21 mouse cellular contexts compared by ENCODE assay signal in genomic region chr4:105202439-105202838, GRCm38 (mm10). TPM values are rescaled to one million over a fixed set of nuclear protein-coding genes. Genes with fewer than 3 reads are reported as not detected.
DNase-seq lines count a peak whose midpoint lies in the region; ATAC-seq and TF ChIP-seq lines count a peak whose summit lies in the region.
"Had no signal": no experiment of that assay in that cellular context is flagged by ENCODE, and none has a peak within 500 bp of the region (broad histone marks: within the 10 kb centered on the region; RNA-seq: fewer than 3 reads in every experiment).

No protein-coding gene starts in this region.

- 82% methylated on average over 3 of the region's 3 CpGs for WGBS in forebrain, embryonic 13.5 days
- WGBS in forebrain, postnatal 0 days, result 74% methylated on average over 3 of the region's 3 CpGs
- 78% methylated on average over 3 of the region's 3 CpGs for whole genome bisulfite sequencing in forebrain, embryonic 15.5 days
- WGBS in stomach, embryonic 16.5 days, result 84% methylated on average over 3 of the region's 3 CpGs

- ATAC-seq in forebrain, embryonic 13.5 days, result no peak
- no peak for ATAC-seq in forebrain, postnatal 0 days
- no peak for ATAC-seq in forebrain, embryonic 15.5 days (replicated peaks)
- ATAC-seq in stomach, embryonic 16.5 days (ENCODE audit: insufficient read depth, low FRiP score), result no peak
- ATAC-seq: midbrain, embryonic 15.5 days had no signal

- H3K9me3 ChIP-seq in forebrain, embryonic 13.5 days (replicated peaks), result no peaks in the 10 kb centered on the region
- H3K9me3 ChIP-seq in forebrain, postnatal 0 days (ENCODE audit: low read length), result no peaks in the 10 kb centered on the region
- H3K9me3 ChIP-seq in forebrain, embryonic 15.5 days, result no peaks in the 10 kb centered on the region
- H3K9me3 ChIP-seq in stomach, embryonic 16.5 days (replicated peaks; ENCODE audit: control insufficient read depth, low read length), result no peaks in the 10 kb centered on the region
- H3K9me3 ChIP-seq: heart, embryonic 15.5 days; limb, embryonic 13.5 days; liver, embryonic 15.5 days; midbrain, embryonic 15.5 days; stomach, embryonic 15.5 days had no signal

- H3K4me3 ChIP-seq in forebrain, embryonic 13.5 days, result no peak overlapping the region
- no peak overlapping the region for H3K4me3 ChIP-seq in forebrain, postnatal 0 days (ENCODE audit: low read depth, low read length)
- no peak overlapping the region for H3K4me3 ChIP-seq in forebrain, embryonic 15.5 days
- no peak overlapping the region for H3K4me3 ChIP-seq in stomach, embryonic 16.5 days (replicated peaks; ENCODE audit: low read length)
- H3K4me3 ChIP-seq: heart, embryonic 15.5 days; limb, embryonic 13.5 days; liver, embryonic 15.5 days; midbrain, embryonic 15.5 days; stomach, embryonic 15.5 days had no signal

- peaks cover 30% of the 10 kb centered on the region for H3K36me3 ChIP-seq in forebrain, embryonic 13.5 days (ENCODE audit: poor library complexity, severe bottlenecking)
- no peaks in the 10 kb centered on the region for H3K36me3 ChIP-seq in forebrain, postnatal 0 days (ENCODE audit: insufficient read depth)
- H3K36me3 ChIP-seq in forebrain, embryonic 15.5 days, result no peaks in the 10 kb centered on the region
- H3K36me3 ChIP-seq in stomach, embryonic 16.5 days (ENCODE audit: control insufficient read depth, insufficient read depth, low read length), result peaks cover 3% of the 10 kb centered on the region; the same call in 1 of the 2 replicates
- H3K36me3 ChIP-seq: heart, embryonic 15.5 days; liver, embryonic 15.5 days; midbrain, embryonic 15.5 days had no signal

- no peak for DNase-seq in forebrain, postnatal 0 days
- DNase-seq in kidney, adult 9 months, result peak; percentile 57
- DNase-seq in kidney, postnatal 14 days, result no peak
- no peak for DNase-seq in adrenal gland, postnatal 4 days (ENCODE audit: low spot score in 2 of 2)
- DNase-seq in urinary bladder, postnatal 14 days (ENCODE audit: low spot score), result no peak
- DNase-seq: cerebellum, adult 18-20 months; kidney, adult 18-20 months; kidney, postnatal 10 days; lung, embryonic 14.5 days; lung, postnatal 14 days; right cerebral cortex, postnatal 25 days; thymus, adult 2 months; thymus, postnatal 36 days had no signal

- TF ChIP-seq CTCF in forebrain, postnatal 0 days (IDR thresholded peaks at IDR 0.05; ENCODE audit: low read depth), result no peak

- no peak overlapping the region for H3K9ac ChIP-seq in forebrain, embryonic 13.5 days
- no peak overlapping the region for H3K9ac ChIP-seq in forebrain, postnatal 0 days
- no peak overlapping the region for H3K9ac ChIP-seq in forebrain, embryonic 15.5 days (replicated peaks)
- no peak overlapping the region for H3K9ac ChIP-seq in stomach, embryonic 16.5 days (ENCODE audit: low read length)
- H3K9ac ChIP-seq: heart, embryonic 15.5 days; limb, embryonic 13.5 days; liver, embryonic 15.5 days; lung, embryonic 14.5 days; midbrain, embryonic 15.5 days; stomach, embryonic 15.5 days had no signal

- 0 out of 2 replicates have a peak overlapping the region, but pooled peaks have one; percentile 22 for H3K27ac ChIP-seq in forebrain, embryonic 13.5 days
- H3K27ac ChIP-seq in forebrain, postnatal 0 days (ENCODE audit: low read depth, low read length), result no peak overlapping the region
- H3K27ac ChIP-seq in forebrain, embryonic 15.5 days (replicated peaks), result peak overlapping the region; percentile 79; the same call in 1 of the 2 replicates
- peak overlapping the region; percentile 61 for H3K27ac ChIP-seq in stomach, embryonic 16.5 days (ENCODE audit: low read length)
- H3K27ac ChIP-seq: heart, embryonic 15.5 days; limb, embryonic 13.5 days; liver, embryonic 15.5 days; midbrain, embryonic 15.5 days had no signal

- no peak overlapping the region for H3K4me2 ChIP-seq in forebrain, embryonic 13.5 days
- no peak overlapping the region for H3K4me2 ChIP-seq in forebrain, postnatal 0 days (ENCODE audit: low read depth)
- H3K4me2 ChIP-seq in forebrain, embryonic 15.5 days (replicated peaks), result no peak overlapping the region
- no peak overlapping the region for H3K4me2 ChIP-seq in stomach, embryonic 16.5 days (ENCODE audit: low read depth, low read length)
- H3K4me2 ChIP-seq: heart, embryonic 15.5 days; limb, embryonic 13.5 days; liver, embryonic 15.5 days; lung, embryonic 14.5 days; midbrain, embryonic 15.5 days; stomach, embryonic 15.5 days had no signal

- H3K4me1 ChIP-seq in forebrain, embryonic 13.5 days, result peaks cover 74% of the 10 kb centered on the region
- peaks cover 18% of the 10 kb centered on the region; the same call in 1 of the 2 replicates for H3K4me1 ChIP-seq in forebrain, postnatal 0 days (ENCODE audit: insufficient read depth)
- peaks cover 78% of the 10 kb centered on the region for H3K4me1 ChIP-seq in forebrain, embryonic 15.5 days
- H3K4me1 ChIP-seq in stomach, embryonic 16.5 days (ENCODE audit: control insufficient read depth, insufficient read depth, low read length), result peaks cover 60% of the 10 kb centered on the region

- no peaks in the 10 kb centered on the region for H3K27me3 ChIP-seq in forebrain, embryonic 13.5 days
- no peaks in the 10 kb centered on the region for H3K27me3 ChIP-seq in forebrain, postnatal 0 days (ENCODE audit: insufficient read depth, low read length)
- H3K27me3 ChIP-seq in forebrain, embryonic 15.5 days, result no peaks in the 10 kb centered on the region
- no peaks in the 10 kb centered on the region for H3K27me3 ChIP-seq in stomach, embryonic 16.5 days (ENCODE audit: control insufficient read depth, insufficient read depth, low read length)
- H3K27me3 ChIP-seq: heart, embryonic 15.5 days; limb, embryonic 13.5 days; liver, embryonic 15.5 days; midbrain, embryonic 15.5 days; stomach, embryonic 15.5 days had no signal

RNA-seq across cellular contexts. Expression of gene Plpp3, which starts 45.3 kb away (rescaled TPM):
- 85.7 and 87.9 TPM in 2 replicates for polyA plus RNA-seq in forebrain, embryonic 13.5 days (2015; fragmentation: Nextera tagmentation; extraction: Ambion mirVana)
- 64.8 and 87.3 TPM in 2 replicates for total RNA-seq in forebrain, postnatal 0 days (2014; rRNA removed)
- 82.8 and 117 TPM in 2 replicates for polyA plus RNA-seq in forebrain, postnatal 0 days (2015; fragmentation: Nextera tagmentation; extraction: Ambion mirVana)
- polyA plus RNA-seq in forebrain, embryonic 15.5 days (2015; fragmentation: Nextera tagmentation; extraction: Ambion mirVana), result 74.4 and 75.6 TPM in 2 replicates
- polyA plus RNA-seq in stomach, embryonic 16.5 days (2015; fragmentation: Nextera tagmentation; extraction: Ambion mirVana), result 65.3 and 69.9 TPM in 2 replicates
- total RNA-seq in adrenal gland, postnatal 4 days (2021), result 100 to 1,000 TPM; 231 to 252 TPM
